Mouse (Mus musculus) myocyte (in vitro differentiated cells): ENCODE results near the gene Chchd4.

Experiments
- E2F4 ChIP-seq: IDR thresholded peaks from one replicate; pipeline ENCODE4 v1.6.1; 2011; ENCODE audit warnings: mild to moderate bottlenecking, control low read depth, moderate library complexity; ENCODE audit not compliant: insufficient read depth
- MAX ChIP-seq: IDR thresholded peaks from one replicate; pipeline ENCODE4 v1.6.1; 2011; ENCODE audit warnings: low read depth, mild to moderate bottlenecking, control low read depth
- MYOD1 ChIP-seq, 3 experiments: IDR thresholded peaks; one replicate each; pipeline ENCODE4 v1.6.1; 2011; ENCODE audit warnings: control low read depth in 2 of 3, low read depth in 2 of 3, mild to moderate bottlenecking in 2 of 3, moderate library complexity in 1 of 3; ENCODE audit not compliant: insufficient read length in 2 of 3, control insufficient read depth in 1 of 3
- POLR2A ChIP-seq: IDR thresholded peaks from one replicate; pipeline ENCODE4 v1.6.1; 2011; ENCODE audit warnings: low read depth, mild to moderate bottlenecking, control low read depth, moderate library complexity; ENCODE audit not compliant: insufficient read length
- POLR2AphosphoS2 ChIP-seq: IDR thresholded peaks from one replicate; pipeline ENCODE4 v1.6.1; 2011; ENCODE audit warnings: low read depth, control low read depth; ENCODE audit not compliant: insufficient read length
- TCF12 ChIP-seq: IDR thresholded peaks from one replicate; pipeline ENCODE4 v1.6.1; 2011; ENCODE audit warnings: mild to moderate bottlenecking, control low read depth; ENCODE audit not compliant: poor library complexity, insufficient read depth, severe bottlenecking

- TF ChIP-seq POLR2A (no peak), POLR2AphosphoS2 (peak; percentile 20), MYOD1 (IDR thresholded peaks at IDR 0.05; ENCODE audit: control insufficient read depth in 1 of 3, insufficient read length in 2 of 3, low read depth in 2 of 3) (no peak), MAX (no peak), E2F4 (no peak), TCF12 (no peak)
These were observed 1.3 kb upstream of the Chchd4 start for GRCm38 (mm10) chr6:91474441-91475190.
